Mouse (Mus musculus) heart, postnatal 36 days (tissue): ENCODE data around the gene Smpd1. TPM values are rescaled to one million over a fixed set of nuclear protein-coding genes. Genes with fewer than 3 reads are reported as not detected.

Source experiments
- DNase-seq, 2 experiments: peaks; one replicate each; pipeline ENCODE4 v3.0.0; 2021 to 2022
- intact Hi-C: fragments of 180-260 bp; cut with DNase I; formaldehyde crosslinking; loops from one replicate; pipeline ENCODE4 v1.15.1; 2025
- total RNA-seq, 2 experiments: library from RNA; stranded (reverse); gene quantifications; 2 replicates each; pipeline ENCODE4 v1.2.3; 2021

The Smpd1 gene
- total RNA-seq, 2 experiments from 2014 or later: 156 to 163 TPM

DNA sequence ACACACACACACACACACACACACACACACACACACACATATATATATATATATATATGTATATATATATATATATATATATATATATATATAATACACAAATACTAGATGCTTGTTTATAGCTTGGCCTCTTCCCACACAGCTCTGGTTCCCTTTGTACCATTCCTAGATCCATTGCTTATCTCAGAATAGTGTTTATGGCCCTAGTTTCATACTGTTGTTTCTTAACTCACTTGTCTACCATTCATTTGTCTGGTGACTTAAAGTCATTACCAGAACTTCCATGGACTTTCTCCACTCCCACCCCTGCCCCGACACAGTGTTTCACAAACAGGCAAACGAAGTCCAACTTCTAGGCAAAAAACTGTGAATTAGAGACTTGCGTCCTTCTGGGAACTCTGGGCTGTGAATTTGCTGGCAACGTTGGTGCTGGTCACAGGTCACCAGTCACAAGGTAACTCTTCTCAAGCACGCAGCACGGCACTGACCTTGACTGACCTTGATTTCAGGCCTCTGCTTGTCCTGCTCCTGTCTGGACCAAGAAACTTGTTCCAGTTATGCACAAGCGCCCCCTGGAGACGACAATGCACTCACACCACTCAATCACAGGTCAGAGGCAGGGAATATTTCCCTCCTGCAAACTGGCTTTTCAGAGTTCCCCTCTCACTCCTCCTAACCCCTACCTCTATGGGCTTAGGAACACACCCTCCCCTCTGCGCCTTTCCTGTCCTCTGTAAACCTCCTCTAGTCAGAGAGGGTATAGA lies 48.9 kb downstream of the Smpd1 start:
- intact Hi-C loops: loop anchor here (2.0 kb wide), 1 partner anchor 48 kb away; the partner anchor contains the start of gene Smpd1
- DNase-seq: peak; percentile 74 to 78

Other genes starting within 250 kb of the Smpd1 start
- not detected for gene Olfr689, start 243.2 kb upstream of the Smpd1 start, total RNA-seq
- not detected for gene Olfr690, start 220.3 kb upstream of the Smpd1 start, total RNA-seq
- under 1 TPM in 1 of 2 experiments, not detected in 1; 0.11 TPM for gene Olfr691, start 212.1 kb upstream of the Smpd1 start, total RNA-seq
- not detected for gene Olfr692, start 186.1 kb upstream of the Smpd1 start, total RNA-seq
- not detected for gene Gm5901, start 179.3 kb upstream of the Smpd1 start, total RNA-seq
- 10 to 100 TPM; 18.1 to 19.0 TPM for gene Fam160a2, start 154.3 kb upstream of the Smpd1 start, total RNA-seq
- gene Cnga4, start 149.8 kb upstream of the Smpd1 start, total RNA-seq: not detected
- not detected for gene Cckbr, start 128.6 kb upstream of the Smpd1 start, total RNA-seq
- gene Cavin3, start 72.1 kb upstream of the Smpd1 start, total RNA-seq: 10 to 100 TPM; 19.9 to 22.4 TPM
- 100 to 1,000 TPM; 116 TPM for gene Apbb1, start 27.3 kb downstream of the Smpd1 start, total RNA-seq
- gene Hpx, start 45.8 kb downstream of the Smpd1 start, total RNA-seq: not detected
- gene Trim3, start 79.2 kb downstream of the Smpd1 start, total RNA-seq: 10 to 100 TPM; 22.9 to 23.0 TPM
- gene Timm10b, start 85.7 kb downstream of the Smpd1 start, total RNA-seq: 10 to 100 TPM; 84.2 to 85.0 TPM
- gene Arfip2, start 86.1 kb downstream of the Smpd1 start, total RNA-seq: 10 to 100 TPM; 13.4 TPM
- 1 to 10 TPM in 1 of 2 experiments, under 1 TPM in 1; 1.00 to 6.3 TPM for gene Gm45799, start 86.2 kb downstream of the Smpd1 start, total RNA-seq
- gene Dnhd1, start 96.5 kb downstream of the Smpd1 start, total RNA-seq: under 1 TPM; 0.62 to 0.72 TPM
- 10 to 100 TPM; 95.1 to 98.9 TPM for gene Ilk, start 182.2 kb downstream of the Smpd1 start, total RNA-seq
- gene Rrp8, start 183.0 kb downstream of the Smpd1 start, total RNA-seq: 10 to 100 TPM; 10.1 to 11.2 TPM
- 100 to 1,000 TPM in 1 of 2 experiments, 10 to 100 TPM in 1; 97.5 to 100 TPM for gene Taf10, start 190.0 kb downstream of the Smpd1 start, total RNA-seq
- 10 to 100 TPM; 44.7 to 47.5 TPM for gene Tpp1, start 197.9 kb downstream of the Smpd1 start, total RNA-seq
- gene Dchs1, start 233.3 kb downstream of the Smpd1 start, total RNA-seq: 1 to 10 TPM; 8.6 to 9.8 TPM